Mouse (Mus musculus): ENCODE data around the gene Bcor.

The Bcor gene

GRCm38 (mm10) chrX:12065782-12066181 lies 94.4 kb downstream of the Bcor start:
- DNase-seq (ENCODE audit: low spot score), result no peak

- no peak for DNase-seq (ENCODE audit: low spot score)
Observed at GRCm38 (mm10) chrX:12062932-12063260, 97.3 kb downstream of the Bcor start.

GRCm38 (mm10) chrX:12062121-12062931 lies 97.8 kb downstream of the Bcor start:
- no peak for DNase-seq (ENCODE audit: low spot score)

GRCm38 (mm10) chrX:12060848-12061247 lies 99.3 kb downstream of the Bcor start:
- DNase-seq (ENCODE audit: low spot score), result no peak

DNA sequence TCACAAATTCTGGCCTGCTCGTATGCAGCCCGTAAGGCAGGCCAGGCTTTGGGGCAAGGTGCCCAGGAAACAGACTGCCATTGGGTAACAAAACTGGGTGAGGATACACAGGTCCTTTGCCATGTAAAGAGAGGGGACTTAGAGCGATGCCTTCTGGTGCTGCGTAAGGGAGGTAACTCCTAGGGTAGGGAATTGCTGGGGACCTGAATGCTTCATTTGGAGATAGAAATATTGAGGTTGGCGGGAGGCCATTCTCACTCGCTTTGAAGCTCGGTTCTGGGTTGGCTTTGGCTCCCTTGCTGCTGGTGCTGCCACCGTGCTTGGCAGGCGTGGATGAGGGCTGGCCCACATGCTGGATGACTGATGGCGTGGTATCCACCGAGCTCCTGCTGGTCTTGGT lies 102.9 kb downstream of the Bcor start:
- no peak for DNase-seq (ENCODE audit: low spot score)

GRCm38 (mm10) chrX:12053315-12053914 lies 106.7 kb downstream of the Bcor start:
- DNase-seq (ENCODE audit: low spot score), result no peak

- no peak for DNase-seq (ENCODE audit: low spot score)
Observed at GRCm38 (mm10) chrX:12052651-12053050, 107.5 kb downstream of the Bcor start.

- no peak for DNase-seq (ENCODE audit: low spot score)
Observed at GRCm38 (mm10) chrX:12048721-12049120, 111.4 kb downstream of the Bcor start.

GRCm38 (mm10) chrX:12048166-12048565 lies 112.0 kb downstream of the Bcor start:
- no peak for DNase-seq (ENCODE audit: low spot score)

GRCm38 (mm10) chrX:12047223-12047911 lies 112.8 kb downstream of the Bcor start:
- DNase-seq (ENCODE audit: low spot score), result no peak

GRCm38 (mm10) chrX:12046676-12047075 lies 113.5 kb downstream of the Bcor start:
- no peak for DNase-seq (ENCODE audit: low spot score)

GRCm38 (mm10) chrX:12043352-12043751 lies 116.8 kb downstream of the Bcor start:
- DNase-seq (ENCODE audit: low spot score), result no peak

DNA sequence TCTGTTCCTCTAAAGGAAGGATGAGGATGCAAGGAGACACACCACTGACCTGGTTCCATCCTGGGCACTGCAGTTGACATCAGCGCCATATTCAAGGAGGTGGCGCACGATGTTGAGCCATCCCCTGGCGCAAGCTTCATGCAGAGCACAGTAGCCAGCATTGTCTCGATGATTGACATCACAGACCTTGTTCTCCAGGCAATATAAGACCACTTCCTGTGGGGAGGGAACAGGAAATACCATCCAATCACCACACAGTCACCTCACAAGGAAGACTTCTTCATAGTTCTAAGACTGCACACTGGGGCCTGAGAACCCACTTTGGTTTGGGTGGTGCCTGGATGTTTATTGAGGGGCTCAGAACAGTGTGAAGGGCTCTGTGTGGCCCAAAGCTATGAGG lies 118.7 kb downstream of the Bcor start:
- DNase-seq (ENCODE audit: low spot score), result no peak

- no peak for DNase-seq (ENCODE audit: low spot score)
Observed at GRCm38 (mm10) chrX:12014726-12015464, 145.3 kb downstream of the Bcor start.

- DNase-seq (ENCODE audit: low spot score), result no peak
Observed at GRCm38 (mm10) chrX:12010660-12011059, 149.5 kb downstream of the Bcor start.

DNA sequence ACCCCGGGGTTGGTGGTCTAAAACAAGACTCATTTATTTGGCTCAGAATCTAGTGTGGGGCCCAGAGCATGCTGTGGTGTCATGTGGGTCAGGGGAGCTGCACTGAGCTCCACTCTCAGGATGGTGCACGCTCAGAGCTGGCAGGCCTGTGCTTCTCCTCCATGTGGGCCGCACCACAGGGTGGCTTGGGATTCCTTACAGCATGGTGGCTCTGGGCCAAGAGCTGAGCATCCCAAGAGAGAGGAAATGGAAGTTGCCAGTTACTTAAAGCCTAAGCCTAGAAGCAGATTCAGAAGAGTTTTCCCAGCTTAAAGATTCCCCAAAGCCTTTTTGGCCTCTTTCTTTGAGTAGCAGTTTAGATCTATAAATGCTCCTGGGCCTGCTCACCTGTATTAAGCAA lies 151.1 kb downstream of the Bcor start:
- no peak for DNase-seq (ENCODE audit: low spot score)

- DNase-seq (ENCODE audit: low spot score), result no peak
Observed at GRCm38 (mm10) chrX:12007832-12008540, 152.2 kb downstream of the Bcor start.

GRCm38 (mm10) chrX:12006882-12007753 lies 153.0 kb downstream of the Bcor start:
- DNase-seq (ENCODE audit: low spot score), result no peak

- no peak for DNase-seq (ENCODE audit: low spot score)
Observed at GRCm38 (mm10) chrX:12006031-12006881, 153.9 kb downstream of the Bcor start.
